Mouse (Mus musculus) lung, embryonic 14.5 days (tissue): ENCODE measurements around the gene Tenm3. TPM values are rescaled to one million over a fixed set of nuclear protein-coding genes. Genes with fewer than 3 reads are reported as not detected.
"Not testable (repeated sequence)": the region's sequence is repeated elsewhere in the genome, so short reads cannot be mapped to it uniquely, and the experiment has no call there.

Experiments used
- ATAC-seq: fragments of 200-750 bp; cut with Nextera tagmentation; 2 replicates; pipeline ENCODE4 v1.8.0; 2017; ENCODE audit warnings: mild to moderate bottlenecking, moderate TSS enrichment, moderate library complexity; ENCODE audit not compliant: insufficient read depth
- DNase-seq: peaks from one replicate; pipeline ENCODE4 v3.0.0-alpha.2; 2015
- H3K27ac ChIP-seq: fragments of 300-500 bp; sonication (generic); 2 replicates; pipeline ENCODE4 v1.5.1; 2014; ENCODE audit warnings: low read depth, mild to moderate bottlenecking, moderate library complexity
- H3K27me3 ChIP-seq: fragments of 300-500 bp; sonication (generic); 2 replicates; pipeline ENCODE4 v1.6.1; 2014; ENCODE audit warnings: low read length, control low read depth; ENCODE audit not compliant: insufficient read depth
- H3K36me3 ChIP-seq: fragments of 300-500 bp; sonication (generic); 2 replicates; pipeline ENCODE4 v1.6.1; 2014; ENCODE audit warnings: control low read depth; ENCODE audit not compliant: insufficient read depth
- H3K4me1 ChIP-seq: fragments of 300-500 bp; sonication (generic); 2 replicates; pipeline ENCODE4 v1.6.1; 2014; ENCODE audit warnings: antibody characterized with exemption, control low read depth; ENCODE audit not compliant: insufficient read depth
- H3K4me2 ChIP-seq: fragments of 300-500 bp; sonication (generic); 2 replicates; pipeline ENCODE4 v1.6.1; 2014; ENCODE audit warnings: mild to moderate bottlenecking
- H3K4me3 ChIP-seq: fragments of 300-500 bp; sonication (generic); 2 replicates; pipeline ENCODE4 v1.5.1; 2014; ENCODE audit warnings: low read depth, low read length
- H3K9ac ChIP-seq: fragments of 300-500 bp; sonication (generic); 2 replicates; pipeline ENCODE4 v1.6.1; 2014
- H3K9me3 ChIP-seq: fragments of 300-500 bp; sonication (generic); 2 replicates; pipeline ENCODE4 v1.6.1; 2016; ENCODE audit warnings: low read depth, low read length, control low read depth
- CTCF ChIP-seq: IDR thresholded peaks from 2 replicates; pipeline ENCODE4 v1.5.1; 2016; ENCODE audit warnings: antibody characterized with exemption, low read depth
- WGBS: fragments of 180-500 bp; shearing (Covaris S2); extraction: QIAGEN DNeasy Blood & Tissue Kit; methylation state at CpG from one replicate; pipeline ENCODE4 v1.1.7; 2014; 5-methylcytosine and 5-hydroxymethylcytosine counted together
- polyA plus RNA-seq: library from polyadenylated mRNA; unstranded; fragments of >200 nt; fragmentation: Nextera tagmentation; extraction: Ambion mirVana; gene quantifications from 2 replicates; pipeline ENCODE4 v1.2.1, GENCODE M21; 2014

The Tenm3 gene
- polyA plus RNA-seq, 1 experiment from 2014 or later, result 9.8 TPM

- Histone ChIP-seq H3K36me3 (no peaks in the 10 kb centered on the region), H3K27me3 (no peaks in the 10 kb centered on the region), H3K4me3 (no peak overlapping the region), H3K9me3 (no peaks in the 10 kb centered on the region), H3K4me1 (no peaks in the 10 kb centered on the region), H3K9ac (no peak overlapping the region), H3K27ac (no peak overlapping the region), H3K4me2 (no peak overlapping the region)
- no peak for TF ChIP-seq CTCF
- ATAC-seq (no peak), DNase-seq (no peak)
- WGBS, result 73% methylated on average over 9 of the region's 9 CpGs
These were observed 640.1 kb downstream of the Tenm3 start for GRCm38 (mm10) chr8:48203611-48204010.

- DNase-seq, result no peak
- H3K36me3 ChIP-seq, result no peaks in the 10 kb centered on the region
- 64% methylated on average over 6 of the region's 6 CpGs for WGBS
- no peak overlapping the region for H3K9ac ChIP-seq
- no peak for TF ChIP-seq CTCF
- H3K27me3 ChIP-seq, result no peaks in the 10 kb centered on the region
- no peaks in the 10 kb centered on the region for H3K4me1 ChIP-seq
- H3K4me2 ChIP-seq, result no peak overlapping the region
- no peak for ATAC-seq
- H3K27ac ChIP-seq, result no peak overlapping the region
- no peak overlapping the region for H3K4me3 ChIP-seq
- no peaks in the 10 kb centered on the region for H3K9me3 ChIP-seq
These were observed 640.6 kb downstream of the Tenm3 start for GRCm38 (mm10) chr8:48203161-48203560.

- no peak for ATAC-seq
- 70% methylated on average over 3 of the region's 3 CpGs for WGBS
- no peaks in the 10 kb centered on the region for H3K4me1 ChIP-seq
- no peaks in the 10 kb centered on the region for H3K36me3 ChIP-seq
- no peaks in the 10 kb centered on the region for H3K27me3 ChIP-seq
- no peak overlapping the region for H3K4me2 ChIP-seq
- no peaks in the 10 kb centered on the region for H3K9me3 ChIP-seq
- no peak overlapping the region for H3K27ac ChIP-seq
- TF ChIP-seq CTCF, result no peak
- no peak overlapping the region for H3K9ac ChIP-seq
- H3K4me3 ChIP-seq, result no peak overlapping the region
- DNase-seq, result no peak
These were observed 641.1 kb downstream of the Tenm3 start for GRCm38 (mm10) chr8:48202632-48203031.

GRCm38 (mm10) chr8:48199171-48199570 lies 644.6 kb downstream of the Tenm3 start:
- no peak overlapping the region for H3K4me2 ChIP-seq
- no peak for DNase-seq
- H3K9ac ChIP-seq, result no peak overlapping the region
- no peaks in the 10 kb centered on the region for H3K9me3 ChIP-seq
- H3K27me3 ChIP-seq, result no peaks in the 10 kb centered on the region
- ATAC-seq, result no peak
- no peaks in the 10 kb centered on the region for H3K36me3 ChIP-seq
- H3K4me1 ChIP-seq, result no peaks in the 10 kb centered on the region
- 89% methylated on average over 9 of the region's 9 CpGs for WGBS
- TF ChIP-seq CTCF, result no peak
- no peak overlapping the region for H3K27ac ChIP-seq
- no peak overlapping the region for H3K4me3 ChIP-seq

GRCm38 (mm10) chr8:48195971-48196370 lies 647.8 kb downstream of the Tenm3 start:
- no peak for DNase-seq
- WGBS, result 95% methylated on average over 9 of the region's 9 CpGs
- TF ChIP-seq CTCF, result no peak
- no peak overlapping the region for H3K4me2 ChIP-seq
- H3K9me3 ChIP-seq, result no peaks in the 10 kb centered on the region
- ATAC-seq, result no peak
- H3K27me3 ChIP-seq, result no peaks in the 10 kb centered on the region
- no peaks in the 10 kb centered on the region for H3K4me1 ChIP-seq
- H3K36me3 ChIP-seq, result no peaks in the 10 kb centered on the region
- no peak overlapping the region for H3K4me3 ChIP-seq
- no peak overlapping the region for H3K9ac ChIP-seq
- H3K27ac ChIP-seq, result no peak overlapping the region

- DNase-seq (no peak), ATAC-seq (no peak)
- Histone ChIP-seq H3K4me1 (no peaks in the 10 kb centered on the region), H3K4me2 (no peak overlapping the region), H3K36me3 (no peaks in the 10 kb centered on the region), H3K9me3 (no peaks in the 10 kb centered on the region), H3K27me3 (no peaks in the 10 kb centered on the region), H3K4me3 (no peak overlapping the region), H3K9ac (no peak overlapping the region), H3K27ac (no peak overlapping the region)
- no peak for TF ChIP-seq CTCF
- WGBS, result 96% methylated on average over 12 of the region's 12 CpGs
These were observed 655.2 kb downstream of the Tenm3 start for GRCm38 (mm10) chr8:48188586-48188985.

- no peak overlapping the region for H3K9ac ChIP-seq
- H3K4me3 ChIP-seq, result no peak overlapping the region
- no peaks in the 10 kb centered on the region for H3K9me3 ChIP-seq
- ATAC-seq (no peak), DNase-seq (no peak)
- no peaks in the 10 kb centered on the region for H3K36me3 ChIP-seq
- H3K4me1 ChIP-seq, result no peaks in the 10 kb centered on the region
- H3K27ac ChIP-seq, result no peak overlapping the region
- no peak overlapping the region for H3K4me2 ChIP-seq
- 84% methylated on average over 7 of the region's 7 CpGs for WGBS
- H3K27me3 ChIP-seq, result no peaks in the 10 kb centered on the region
- no peak for TF ChIP-seq CTCF
These were observed 660.0 kb downstream of the Tenm3 start for GRCm38 (mm10) chr8:48183758-48184157.

GRCm38 (mm10) chr8:48181000-48181399 lies 662.8 kb downstream of the Tenm3 start:
- 95% methylated on average over 3 of the region's 3 CpGs for whole genome bisulfite sequencing
- no peak overlapping the region for H3K4me3 ChIP-seq
- no peaks in the 10 kb centered on the region for H3K27me3 ChIP-seq
- H3K36me3 ChIP-seq, result no peaks in the 10 kb centered on the region
- ATAC-seq, result no peak
- no peak for DNase-seq
- no peak for TF ChIP-seq CTCF
- no peak overlapping the region for H3K4me2 ChIP-seq
- H3K9me3 ChIP-seq, result no peaks in the 10 kb centered on the region
- no peak overlapping the region for H3K9ac ChIP-seq
- H3K4me1 ChIP-seq, result no peaks in the 10 kb centered on the region
- H3K27ac ChIP-seq, result no peak overlapping the region

GRCm38 (mm10) chr8:48180146-48180545 lies 663.6 kb downstream of the Tenm3 start:
- H3K4me1 ChIP-seq, DNase-seq, H3K4me2 ChIP-seq, H3K9ac ChIP-seq, H3K27ac ChIP-seq, H3K4me3 ChIP-seq, H3K36me3 ChIP-seq, H3K27me3 ChIP-seq, ATAC-seq, H3K9me3 ChIP-seq: not testable (repeated sequence)
- 84% methylated on average over 9 of the region's 9 CpGs for WGBS
